Mouse (Mus musculus) E14TG2a.4 (cell line): ENCODE measurements at regions not wholly inside any gene's neighbourhood (a gene's known extent, or its start where the extent isn't known, plus 50 kb on each side); places are given as distances from the start of the nearest gene placed in this dataset.

Source experiments
- CTCF ChIP-seq: conservative IDR thresholded peaks from 2 replicates; pipeline ENCODE4 v1.5.1; 2014; ENCODE audit warnings: low read length
- POU5F1 ChIP-seq: IDR thresholded peaks from 2 replicates; pipeline ENCODE4 v1.6.1; 2014; ENCODE audit warnings: low read length, borderline replicate concordance

GRCm38 (mm10) chr7:69583901-69584300, 782.6 kb downstream of the Nr2f2 start:
- no peak for TF ChIP-seq CTCF
- no peak for TF ChIP-seq POU5F1
